Mouse (Mus musculus) kidney, embryonic 16.5 days (tissue): Measurements from ENCODE around the gene Etl4. TPM values are rescaled to one million over a fixed set of nuclear protein-coding genes. Genes with fewer than 3 reads are reported as not detected.

Experiments used
- ATAC-seq: fragments of 200-750 bp; cut with Nextera tagmentation; 2 replicates; pipeline ENCODE4 v1.8.0; 2017; ENCODE audit warnings: moderate TSS enrichment; ENCODE audit not compliant: low FRiP score, low TSS enrichment
- H3K27ac ChIP-seq: fragments of 300-500 bp; sonication (generic); 2 replicates; pipeline ENCODE4 v1.5.1; 2014; ENCODE audit warnings: low read length
- H3K27me3 ChIP-seq: fragments of 300-500 bp; sonication (generic); 2 replicates; pipeline ENCODE4 v1.6.1; 2014; ENCODE audit warnings: low read length, control low read depth, mixed read lengths; ENCODE audit not compliant: insufficient read depth
- H3K36me3 ChIP-seq: fragments of 300-500 bp; sonication (generic); 2 replicates; pipeline ENCODE4 v1.6.1; 2014; ENCODE audit warnings: low read length, control low read depth, mixed read lengths; ENCODE audit not compliant: insufficient read depth
- H3K4me1 ChIP-seq: fragments of 300-500 bp; sonication (generic); 2 replicates; pipeline ENCODE4 v1.6.1; 2014; ENCODE audit warnings: low read length, control low read depth, mixed read lengths; ENCODE audit not compliant: insufficient read depth
- H3K4me2 ChIP-seq: fragments of 300-500 bp; sonication (generic); replicated peaks from 2 replicates; pipeline ENCODE4 v1.6.1; 2014; ENCODE audit warnings: low read depth, low read length
- H3K4me3 ChIP-seq: fragments of 300-500 bp; sonication (generic); 2 replicates; pipeline ENCODE4 v1.5.1; 2014; ENCODE audit warnings: mild to moderate bottlenecking, low read length
- H3K9ac ChIP-seq: fragments of 300-500 bp; sonication (generic); replicated peaks from 2 replicates; pipeline ENCODE4 v1.6.1; 2014; ENCODE audit warnings: low read length
- H3K9me3 ChIP-seq: fragments of 300-500 bp; sonication (generic); 2 replicates; pipeline ENCODE4 v1.6.1; 2016; ENCODE audit warnings: low read length, control low read depth
- WGBS: fragments of 180-500 bp; shearing (Covaris S2); extraction: QIAGEN DNeasy Blood & Tissue Kit; methylation state at CpG from one replicate; pipeline ENCODE4 v1.1.7; 2014; 5-methylcytosine and 5-hydroxymethylcytosine counted together
- polyA plus RNA-seq: library from polyadenylated mRNA; unstranded; fragments of >200 nt; fragmentation: Nextera tagmentation; extraction: Ambion mirVana; gene quantifications from 2 replicates; pipeline ENCODE4 v1.2.1, GENCODE M21; 2015

Gene Etl4
- polyA plus RNA-seq, 1 experiment from 2014 or later: 56.8 TPM

GRCm38 (mm10) chr2:20494666-20495065 lies 585.1 kb downstream of the Etl4 start:
- Histone ChIP-seq H3K27ac (peak overlapping the region; percentile 51; the same call in 1 of the 2 replicates), H3K4me1 (no peaks in the 10 kb centered on the region), H3K9ac (no peak overlapping the region), H3K27me3 (no peaks in the 10 kb centered on the region), H3K36me3 (no peaks in the 10 kb centered on the region), H3K4me3 (no peak overlapping the region), H3K4me2 (no peak overlapping the region), H3K9me3 (peaks cover 5% of the 10 kb centered on the region)
- ATAC-seq: 0 out of 2 replicates have a peak, but pooled peaks have one; percentile 65
- WGBS: 14% methylated on average over 3 of the region's 3 CpGs

- H3K9ac ChIP-seq: no peak overlapping the region
- no peak overlapping the region for H3K4me3 ChIP-seq
- H3K36me3 ChIP-seq: 0 out of 2 replicates have a peak, but pooled peaks cover 4% of the 10 kb centered on the region
- H3K27me3 ChIP-seq: no peaks in the 10 kb centered on the region
- H3K4me1 ChIP-seq: no peaks in the 10 kb centered on the region
- no peak overlapping the region for H3K27ac ChIP-seq
- peak; percentile 12; the same call in 1 of the 2 replicates for ATAC-seq
- no peak overlapping the region for H3K4me2 ChIP-seq
- WGBS: 58% methylated on average over 8 of the region's 8 CpGs
- peaks cover 10% of the 10 kb centered on the region for H3K9me3 ChIP-seq
Measured at GRCm38 (mm10) chr2:20496219-20496800, 586.7 kb downstream of the Etl4 start.

- H3K27me3 ChIP-seq: no peaks in the 10 kb centered on the region
- no peaks in the 10 kb centered on the region for H3K9me3 ChIP-seq
- ATAC-seq: 0 out of 2 replicates have a peak, but pooled peaks have one; percentile 61
- H3K4me2 ChIP-seq: no peak overlapping the region
- no peaks in the 10 kb centered on the region for H3K36me3 ChIP-seq
- no peaks in the 10 kb centered on the region for H3K4me1 ChIP-seq
- 56% methylated on average over 6 of the region's 6 CpGs for WGBS
- no peak overlapping the region for H3K9ac ChIP-seq
- no peak overlapping the region for H3K27ac ChIP-seq
- H3K4me3 ChIP-seq: no peak overlapping the region
Measured at GRCm38 (mm10) chr2:20507832-20508723, 598.5 kb downstream of the Etl4 start.

- no peaks in the 10 kb centered on the region for H3K27me3 ChIP-seq
- ATAC-seq: no peak
- H3K36me3 ChIP-seq: no peaks in the 10 kb centered on the region
- H3K9me3 ChIP-seq: no peaks in the 10 kb centered on the region
- WGBS: 69% methylated on average over 3 of the region's 3 CpGs
- no peak overlapping the region for H3K9ac ChIP-seq
- H3K4me1 ChIP-seq: no peaks in the 10 kb centered on the region
- no peak overlapping the region for H3K4me2 ChIP-seq
- no peak overlapping the region for H3K27ac ChIP-seq
- no peak overlapping the region for H3K4me3 ChIP-seq
Measured at GRCm38 (mm10) chr2:20508724-20509052, 599.1 kb downstream of the Etl4 start.

- no peaks in the 10 kb centered on the region for H3K27me3 ChIP-seq
- ATAC-seq: no peak
- H3K9me3 ChIP-seq: no peaks in the 10 kb centered on the region
- WGBS: 68% methylated on average over 2 of the region's 2 CpGs
- no peaks in the 10 kb centered on the region for H3K4me1 ChIP-seq
- no peak overlapping the region for H3K27ac ChIP-seq
- H3K4me2 ChIP-seq: no peak overlapping the region
- no peak overlapping the region for H3K4me3 ChIP-seq
- H3K36me3 ChIP-seq: no peaks in the 10 kb centered on the region
- no peak overlapping the region for H3K9ac ChIP-seq
Measured at GRCm38 (mm10) chr2:20510061-20510460, 600.5 kb downstream of the Etl4 start.

GRCm38 (mm10) chr2:20516270-20516865 lies 606.8 kb downstream of the Etl4 start:
- H3K9ac ChIP-seq: no peak overlapping the region
- H3K4me2 ChIP-seq: no peak overlapping the region
- H3K9me3 ChIP-seq: no peaks in the 10 kb centered on the region
- peaks cover 9% of the 10 kb centered on the region for H3K4me1 ChIP-seq
- H3K36me3 ChIP-seq: no peaks in the 10 kb centered on the region
- no peaks in the 10 kb centered on the region for H3K27me3 ChIP-seq
- ATAC-seq: no peak
- no peak overlapping the region for H3K4me3 ChIP-seq
- 89% methylated on average over 8 of the region's 8 CpGs for WGBS
- H3K27ac ChIP-seq: no peak overlapping the region

GRCm38 (mm10) chr2:20517853-20518252 lies 608.3 kb downstream of the Etl4 start:
- 74% methylated on average over 2 of the region's 2 CpGs for WGBS
- H3K4me3 ChIP-seq: no peak overlapping the region
- H3K27me3 ChIP-seq: no peaks in the 10 kb centered on the region
- H3K4me1 ChIP-seq: peaks cover 22% of the 10 kb centered on the region
- no peak overlapping the region for H3K4me2 ChIP-seq
- H3K9me3 ChIP-seq: no peaks in the 10 kb centered on the region
- H3K27ac ChIP-seq: no peak overlapping the region
- H3K9ac ChIP-seq: no peak overlapping the region
- ATAC-seq: no peak
- H3K36me3 ChIP-seq: no peaks in the 10 kb centered on the region

- H3K4me3 ChIP-seq: no peak overlapping the region
- 28% methylated on average over 2 of the region's 2 CpGs for WGBS
- no peaks in the 10 kb centered on the region for H3K36me3 ChIP-seq
- H3K27me3 ChIP-seq: no peaks in the 10 kb centered on the region
- H3K27ac ChIP-seq: peak overlapping the region; percentile 67
- no peaks in the 10 kb centered on the region for H3K9me3 ChIP-seq
- H3K4me2 ChIP-seq: no peak overlapping the region
- H3K9ac ChIP-seq: no peak overlapping the region
- ATAC-seq: no peak
- peaks cover 24% of the 10 kb centered on the region for H3K4me1 ChIP-seq
Measured at GRCm38 (mm10) chr2:20518506-20518905, 608.9 kb downstream of the Etl4 start.

GRCm38 (mm10) chr2:20519447-20520098 lies 610.0 kb downstream of the Etl4 start:
- Histone ChIP-seq H3K9me3 (no peaks in the 10 kb centered on the region), H3K36me3 (no peaks in the 10 kb centered on the region), H3K4me2 (peak overlapping the region; percentile 68), H3K4me3 (peak overlapping the region; percentile 79), H3K27me3 (no peaks in the 10 kb centered on the region), H3K27ac (peak overlapping the region; percentile 91), H3K9ac (peak overlapping the region; percentile 75), H3K4me1 (peaks cover 24% of the 10 kb centered on the region)
- peak; percentile 93 for ATAC-seq
- under 1% methylated on average over 39 of the region's 39 CpGs for WGBS
